Mouse (Mus musculus): ENCODE data around the gene Tunar. TPM values are rescaled to one million over a fixed set of nuclear protein-coding genes. Genes with fewer than 3 reads are reported as not detected.

Gene Tunar
- not detected in 2 replicates for total RNA-seq (2017)

DNA sequence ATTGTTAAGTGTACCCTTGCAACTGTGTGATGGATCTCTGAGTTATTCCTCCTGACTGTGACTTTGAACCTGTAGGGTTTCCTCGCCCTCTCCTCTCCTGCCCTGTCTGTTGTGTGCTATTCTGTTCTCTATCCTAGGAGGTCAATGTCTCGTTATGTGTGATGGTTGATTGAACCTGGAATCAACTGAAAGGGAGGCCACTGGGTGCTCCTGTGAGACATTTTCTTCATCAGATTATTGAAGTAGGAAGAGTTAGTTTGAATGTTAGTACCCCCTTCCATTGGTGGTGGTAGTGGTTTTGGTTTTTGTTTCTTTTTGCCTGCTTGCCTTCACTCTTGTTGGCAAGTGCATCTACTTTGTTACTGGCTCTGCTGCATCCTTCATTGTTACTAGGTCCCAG, at the start of gene Tunar:
TSS of gene Tunar (plus strand) at position 301 of the 400 bp plus-strand sequence.
- no peak for ATAC-seq (ENCODE audit: extremely low read depth, insufficient number of reproducible peaks, low FRiP score, poor library complexity, severe bottlenecking)

GRCm38 (mm10) chr12:105312571-105313035, 21.1 kb upstream of the Tunar start:
- ATAC-seq (ENCODE audit: extremely low read depth, insufficient number of reproducible peaks, low FRiP score, poor library complexity, severe bottlenecking), result no peak

- ATAC-seq (ENCODE audit: extremely low read depth, insufficient number of reproducible peaks, low FRiP score, poor library complexity, severe bottlenecking), result no peak
Observed at GRCm38 (mm10) chr12:105314328-105314727, 19.3 kb upstream of the Tunar start.

DNA sequence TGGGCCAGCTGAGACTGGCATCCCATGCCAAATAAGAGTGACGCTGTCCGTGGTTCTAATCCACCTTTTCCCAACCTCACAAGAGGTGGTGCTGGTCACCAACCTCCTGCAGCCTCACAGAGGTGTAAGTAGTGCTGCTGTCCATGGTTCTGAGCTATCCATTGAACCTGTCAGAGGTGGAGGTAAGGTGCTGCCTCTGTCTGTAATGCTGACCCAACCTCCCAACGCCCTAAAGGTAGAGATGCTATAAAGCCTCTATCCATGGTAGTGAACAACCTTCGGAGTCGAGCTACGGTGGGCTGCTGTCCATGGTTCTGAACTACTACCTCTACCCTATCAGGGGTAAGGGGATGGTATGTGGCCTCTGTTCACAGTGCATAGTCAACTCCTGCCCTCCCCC, 11.5 kb upstream of the Tunar start:
- no peak for ATAC-seq (ENCODE audit: extremely low read depth, insufficient number of reproducible peaks, low FRiP score, poor library complexity, severe bottlenecking)

DNA sequence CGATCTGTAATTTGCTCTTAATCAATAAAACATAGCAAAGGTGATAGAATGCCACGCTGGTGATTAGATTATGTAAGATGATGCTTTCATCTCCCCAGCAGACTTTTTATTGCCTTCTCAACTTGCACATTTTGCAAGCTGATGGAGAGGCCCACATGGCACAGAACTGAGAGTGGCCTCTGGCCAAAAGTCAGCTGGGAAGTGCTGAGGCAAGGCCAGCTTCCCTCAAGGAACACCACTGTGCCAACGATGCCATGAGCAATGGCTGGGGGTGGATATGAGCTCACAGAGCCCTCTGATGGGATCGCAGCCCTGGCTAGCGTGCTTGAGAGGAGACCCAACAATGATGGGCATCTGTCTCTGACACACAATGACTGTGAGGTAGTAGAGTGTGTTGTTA, 6.6 kb upstream of the Tunar start:
- no peak for ATAC-seq (ENCODE audit: extremely low read depth, insufficient number of reproducible peaks, low FRiP score, poor library complexity, severe bottlenecking)

GRCm38 (mm10) chr12:105328396-105328795, 5.3 kb upstream of the Tunar start:
- no peak for ATAC-seq (ENCODE audit: extremely low read depth, insufficient number of reproducible peaks, low FRiP score, poor library complexity, severe bottlenecking)

DNA sequence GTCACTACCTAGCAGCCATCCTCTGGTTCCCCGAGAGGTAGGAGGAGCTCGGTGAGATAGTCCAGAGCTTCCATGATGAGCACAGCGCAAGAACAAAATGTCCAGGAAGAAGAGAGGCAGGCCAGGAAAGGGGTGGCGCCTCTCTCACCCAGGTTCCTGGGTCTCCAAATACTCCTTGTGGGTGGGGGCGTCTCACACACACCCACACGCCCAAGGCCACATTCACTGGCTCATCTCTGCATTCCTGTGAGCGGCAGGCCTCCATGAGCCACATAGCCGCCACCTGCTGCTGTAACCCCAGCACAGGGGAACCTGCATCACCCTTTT, 2.4 kb downstream of the Tunar start:
- no peak for ATAC-seq (ENCODE audit: extremely low read depth, insufficient number of reproducible peaks, low FRiP score, poor library complexity, severe bottlenecking)

GRCm38 (mm10) chr12:105336421-105337289, 3.0 kb downstream of the Tunar start:
- ATAC-seq (ENCODE audit: extremely low read depth, insufficient number of reproducible peaks, low FRiP score, poor library complexity, severe bottlenecking), result no peak

- no peak for ATAC-seq (ENCODE audit: extremely low read depth, insufficient number of reproducible peaks, low FRiP score, poor library complexity, severe bottlenecking)
Observed at GRCm38 (mm10) chr12:105337290-105338005, 3.8 kb downstream of the Tunar start.

- no peak for ATAC-seq (ENCODE audit: extremely low read depth, insufficient number of reproducible peaks, low FRiP score, poor library complexity, severe bottlenecking)
Observed at GRCm38 (mm10) chr12:105338256-105338977, 4.7 kb downstream of the Tunar start.

DNA sequence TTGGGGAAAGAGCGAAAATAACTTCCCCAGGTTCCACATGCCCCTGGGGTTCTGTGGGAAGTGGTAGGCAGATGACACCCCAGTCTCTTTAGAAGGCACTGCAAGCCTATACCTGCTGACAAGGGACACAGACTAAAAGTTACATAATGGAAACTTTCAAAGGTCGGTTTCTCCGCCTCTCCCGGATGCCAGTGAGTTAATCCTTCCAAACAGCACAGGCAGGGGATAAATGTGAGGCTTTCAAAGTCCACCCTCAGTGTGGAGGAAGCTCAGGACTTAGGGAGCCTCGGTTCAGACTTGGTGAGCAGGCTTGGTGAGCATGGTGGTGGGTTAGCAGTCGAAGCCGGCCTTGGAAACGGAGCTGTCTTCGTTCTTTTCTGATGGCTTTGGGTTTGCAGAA, 7.9 kb downstream of the Tunar start:
- no peak for ATAC-seq (ENCODE audit: extremely low read depth, insufficient number of reproducible peaks, low FRiP score, poor library complexity, severe bottlenecking)

GRCm38 (mm10) chr12:105344460-105344859, 10.8 kb downstream of the Tunar start:
- no peak for ATAC-seq (ENCODE audit: extremely low read depth, insufficient number of reproducible peaks, low FRiP score, poor library complexity, severe bottlenecking)

DNA sequence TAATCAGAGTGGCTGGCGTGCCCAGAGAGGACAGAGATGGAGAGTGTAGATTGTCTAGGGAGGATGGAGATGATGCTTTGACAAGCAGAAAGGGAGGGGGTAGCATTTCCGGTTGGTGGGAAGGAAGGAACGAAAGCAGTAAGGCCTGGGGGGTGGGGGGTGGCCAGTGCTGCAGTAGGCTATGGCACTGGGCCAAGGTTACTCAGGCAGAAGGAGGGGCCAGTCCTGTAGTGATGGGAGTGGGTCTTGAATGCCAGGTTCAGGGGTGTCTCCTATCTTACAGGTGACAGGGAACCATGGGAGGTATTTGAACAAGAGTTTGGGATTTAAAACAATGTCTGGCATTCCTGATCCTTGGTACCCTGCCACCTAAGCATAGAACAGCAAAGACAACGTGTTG, 13.2 kb downstream of the Tunar start:
- no peak for ATAC-seq (ENCODE audit: extremely low read depth, insufficient number of reproducible peaks, low FRiP score, poor library complexity, severe bottlenecking)

GRCm38 (mm10) chr12:105347261-105347660, 13.6 kb downstream of the Tunar start:
- ATAC-seq (ENCODE audit: extremely low read depth, insufficient number of reproducible peaks, low FRiP score, poor library complexity, severe bottlenecking), result no peak

- ATAC-seq (ENCODE audit: extremely low read depth, insufficient number of reproducible peaks, low FRiP score, poor library complexity, severe bottlenecking), result no peak
Observed at GRCm38 (mm10) chr12:105354266-105354665, 20.6 kb downstream of the Tunar start.

- ATAC-seq (ENCODE audit: extremely low read depth, insufficient number of reproducible peaks, low FRiP score, poor library complexity, severe bottlenecking), result no peak
Observed at GRCm38 (mm10) chr12:105354772-105355171, 21.1 kb downstream of the Tunar start.

DNA sequence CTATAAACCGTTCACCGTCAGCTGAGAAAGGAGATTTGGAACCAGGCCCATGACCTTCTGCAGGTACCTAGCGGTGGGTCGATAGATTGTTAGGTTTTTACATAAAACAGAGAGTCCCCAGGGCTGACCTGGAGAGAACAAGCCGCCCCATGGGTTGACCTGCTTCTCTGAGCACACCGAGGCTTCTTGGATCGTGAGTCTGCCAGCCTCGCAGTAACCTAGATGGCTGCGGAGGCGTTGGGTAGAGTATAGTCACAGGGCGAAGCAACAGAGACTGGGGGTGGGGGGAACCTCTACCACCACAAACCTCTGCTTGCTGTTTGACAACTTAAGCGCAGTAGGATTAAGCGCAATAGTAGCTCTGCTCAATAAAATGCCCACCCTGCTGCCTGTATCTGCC, 23.1 kb downstream of the Tunar start:
- no peak for ATAC-seq (ENCODE audit: extremely low read depth, insufficient number of reproducible peaks, low FRiP score, poor library complexity, severe bottlenecking)

GRCm38 (mm10) chr12:105363648-105364047, 30.0 kb downstream of the Tunar start:
- ATAC-seq (ENCODE audit: extremely low read depth, insufficient number of reproducible peaks, low FRiP score, poor library complexity, severe bottlenecking), result no peak

DNA sequence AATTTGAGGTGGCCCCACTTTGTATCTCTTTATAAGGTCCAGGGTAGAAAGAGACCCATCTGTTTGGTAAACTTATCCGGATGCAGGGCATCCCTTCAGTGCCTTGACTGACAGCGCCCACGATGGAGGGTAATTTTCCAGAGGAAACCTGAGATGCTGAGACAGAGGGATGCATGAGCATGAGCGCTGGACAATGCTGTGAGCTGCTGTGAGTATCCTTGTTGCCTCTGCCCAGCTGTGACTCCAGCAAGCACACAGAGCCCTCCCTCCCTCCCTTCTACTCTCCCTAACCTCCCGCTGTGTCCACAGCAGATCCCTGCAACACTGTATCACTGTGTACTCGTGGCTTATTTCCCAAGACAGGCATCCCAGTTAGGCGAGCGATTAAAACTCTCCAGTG, 40.9 kb downstream of the Tunar start:
- no peak for ATAC-seq (ENCODE audit: extremely low read depth, insufficient number of reproducible peaks, low FRiP score, poor library complexity, severe bottlenecking)

DNA sequence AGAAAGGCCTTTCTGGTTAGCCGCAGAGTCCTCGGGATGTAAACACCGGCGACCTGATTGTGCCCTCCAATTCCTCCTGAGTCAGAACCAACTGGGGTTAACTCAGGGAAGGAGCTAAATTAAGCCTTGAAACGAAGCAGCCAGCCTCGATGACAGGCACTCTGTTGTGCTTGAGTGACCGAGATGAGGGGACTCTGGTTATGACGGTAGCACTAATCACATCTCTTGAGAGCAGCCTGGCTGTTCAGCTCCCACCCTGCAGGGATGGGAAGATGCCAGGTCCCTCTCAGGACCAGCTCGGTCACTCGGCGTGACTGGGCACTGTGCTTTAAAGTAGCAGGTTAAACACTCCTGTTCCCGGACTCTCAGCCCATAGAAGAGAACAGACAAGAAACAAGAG, 43.3 kb downstream of the Tunar start:
- ATAC-seq (ENCODE audit: extremely low read depth, insufficient number of reproducible peaks, low FRiP score, poor library complexity, severe bottlenecking), result no peak
